Mouse (Mus musculus): ENCODE data around the gene Sema3a. TPM values are rescaled to one million over a fixed set of nuclear protein-coding genes. Genes with fewer than 3 reads are reported as not detected.
A peak's percentile ranks its signal among the peaks of the same experiment; 100 is the strongest.

Sema3a gene
- polyA plus RNA-seq, 1 experiment from 2014 or later = 47.6 TPM

GRCm38 (mm10) chr5:13624754-13625153 is 499.5 kb downstream of the Sema3a start:
- 53% methylated on average over 5 of the region's 5 CpGs for WGBS
- no peak overlapping the region for H3K4me3 ChIP-seq (ENCODE audit: low read depth, low read length)
- peaks cover 5% of the 10 kb centered on the region; the same call in 1 of the 2 replicates for H3K4me1 ChIP-seq (ENCODE audit: insufficient read depth)
- TF ChIP-seq CTCF (IDR thresholded peaks at IDR 0.05; ENCODE audit: low read depth) = no peak
- no peaks in the 10 kb centered on the region for H3K9me3 ChIP-seq (ENCODE audit: low read depth, low read length)
- H3K4me2 ChIP-seq = no peak overlapping the region
- ATAC-seq (ENCODE audit: insufficient read depth) = no peak
- H3K27me3 ChIP-seq (ENCODE audit: insufficient read depth, low read length) = no peaks in the 10 kb centered on the region
- no peak for DNase-seq
- no peak overlapping the region for H3K9ac ChIP-seq
- no peaks in the 10 kb centered on the region for H3K36me3 ChIP-seq (ENCODE audit: insufficient read depth)
- H3K27ac ChIP-seq (ENCODE audit: low read depth) = peak overlapping the region; percentile 46; the same call in 1 of the 2 replicates

DNA sequence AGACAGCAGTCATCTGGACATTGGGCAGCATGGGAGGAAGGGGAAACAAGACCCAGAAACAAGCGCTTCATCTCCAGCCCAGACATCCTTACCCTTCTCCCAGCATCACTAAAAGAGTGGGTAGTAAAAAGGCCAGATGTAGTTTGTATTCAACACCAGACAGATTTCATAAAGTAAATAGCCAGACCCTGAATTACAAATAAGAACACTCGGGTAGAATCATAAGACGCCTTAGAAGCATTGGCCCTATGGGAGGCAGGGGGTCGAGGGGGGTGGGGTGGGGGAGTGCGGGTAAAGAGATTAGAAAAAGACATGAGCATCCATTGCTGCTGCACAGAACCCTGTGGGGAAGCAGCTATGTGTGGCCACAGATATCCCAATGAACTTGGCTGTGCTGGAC is 500.9 kb downstream of the Sema3a start:
- Histone ChIP-seq H3K9me3 (ENCODE audit: low read depth, low read length) (no peaks in the 10 kb centered on the region), H3K27me3 (ENCODE audit: insufficient read depth, low read length) (no peaks in the 10 kb centered on the region), H3K9ac (no peak overlapping the region), H3K4me3 (ENCODE audit: low read depth, low read length) (no peak overlapping the region), H3K27ac (ENCODE audit: low read depth) (peak overlapping the region; percentile 65; the same call in 1 of the 2 replicates), H3K36me3 (ENCODE audit: insufficient read depth) (no peaks in the 10 kb centered on the region), H3K4me2 (no peak overlapping the region), H3K4me1 (ENCODE audit: insufficient read depth) (peaks cover 5% of the 10 kb centered on the region; the same call in 1 of the 2 replicates)
- ATAC-seq (ENCODE audit: insufficient read depth) (peak; percentile 88), DNase-seq (peak; percentile 88)
- 34% methylated on average over 5 of the region's 5 CpGs for WGBS
- TF ChIP-seq CTCF (IDR thresholded peaks at IDR 0.05; ENCODE audit: low read depth) = no peak

DNA sequence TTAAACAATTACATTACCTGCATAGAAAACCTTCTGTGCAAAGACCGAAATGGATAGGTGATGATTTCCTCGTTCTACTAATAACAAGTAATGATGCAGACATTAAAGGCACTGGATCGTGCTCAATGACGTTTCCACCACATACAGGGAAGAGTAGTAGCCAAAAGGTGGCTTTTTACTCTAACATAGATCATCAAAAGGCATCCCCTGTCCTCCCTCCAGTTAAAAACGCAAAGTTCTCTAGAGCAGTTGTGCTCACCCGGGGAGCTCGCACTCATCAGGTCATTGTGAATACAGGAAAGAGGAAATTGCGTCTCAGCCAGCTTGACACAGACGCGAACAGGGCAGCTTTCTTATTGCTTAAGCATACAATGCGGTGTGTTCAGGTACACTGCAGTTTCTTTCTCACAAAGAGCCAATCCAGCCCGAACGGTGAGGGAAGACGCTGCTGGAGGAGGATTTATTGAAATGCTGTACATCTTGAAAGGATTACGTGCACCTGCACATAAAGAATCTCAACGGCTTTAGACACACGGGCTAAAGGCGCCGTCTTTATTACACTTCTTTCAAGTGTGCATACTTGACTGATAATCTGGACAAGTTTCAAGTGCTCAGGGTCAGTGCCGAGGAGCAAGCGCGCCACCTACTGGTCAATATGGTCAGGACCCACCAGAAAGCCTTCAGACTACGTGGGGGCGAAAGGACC is 503.5 kb downstream of the Sema3a start:
- peak; percentile 98 for TF ChIP-seq CTCF (IDR thresholded peaks at IDR 0.05; ENCODE audit: low read depth)
- Histone ChIP-seq H3K27me3 (ENCODE audit: insufficient read depth, low read length) (no peaks in the 10 kb centered on the region), H3K36me3 (ENCODE audit: insufficient read depth) (no peaks in the 10 kb centered on the region), H3K9ac (peak overlapping the region; percentile 27), H3K27ac (ENCODE audit: low read depth) (no peak overlapping the region), H3K4me1 (ENCODE audit: insufficient read depth) (peaks cover 5% of the 10 kb centered on the region; the same call in 1 of the 2 replicates), H3K4me3 (ENCODE audit: low read depth, low read length) (peak overlapping the region; percentile 38), H3K4me2 (peak overlapping the region; percentile 76), H3K9me3 (ENCODE audit: low read depth, low read length) (no peaks in the 10 kb centered on the region)
- 10% methylated on average over 24 of the region's 24 CpGs for WGBS
- ATAC-seq (ENCODE audit: insufficient read depth) (peak; percentile 69), DNase-seq (peak; percentile 97)

GRCm38 (mm10) chr5:13629916-13630315 is 504.7 kb downstream of the Sema3a start:
- ATAC-seq (ENCODE audit: insufficient read depth) = no peak
- H3K27ac ChIP-seq (ENCODE audit: low read depth) = no peak overlapping the region
- 32% methylated on average over 5 of the region's 5 CpGs for WGBS

GRCm38 (mm10) chr5:13630692-13631091 is 505.5 kb downstream of the Sema3a start:
- no peak overlapping the region for H3K9ac ChIP-seq
- H3K4me1 ChIP-seq (ENCODE audit: insufficient read depth) = peaks cover 7% of the 10 kb centered on the region; the same call in 1 of the 2 replicates
- H3K9me3 ChIP-seq (ENCODE audit: low read depth, low read length) = no peaks in the 10 kb centered on the region
- DNase-seq (peak; percentile 79), ATAC-seq (ENCODE audit: insufficient read depth) (no peak)
- TF ChIP-seq CTCF (IDR thresholded peaks at IDR 0.05; ENCODE audit: low read depth) = peak; percentile 39
- no peaks in the 10 kb centered on the region for H3K27me3 ChIP-seq (ENCODE audit: insufficient read depth, low read length)
- H3K4me2 ChIP-seq = no peak overlapping the region
- H3K27ac ChIP-seq (ENCODE audit: low read depth) = no peak overlapping the region
- H3K4me3 ChIP-seq (ENCODE audit: low read depth, low read length) = no peak overlapping the region
- no peaks in the 10 kb centered on the region for H3K36me3 ChIP-seq (ENCODE audit: insufficient read depth)

More at GRCm38 (mm10) chr5:13629916-13630315, 504.7 kb downstream of the Sema3a start:
- DNase-seq = no peak
- no peaks in the 10 kb centered on the region for H3K27me3 ChIP-seq (ENCODE audit: insufficient read depth, low read length)
- H3K4me3 ChIP-seq (ENCODE audit: low read depth, low read length) = no peak overlapping the region
- H3K4me1 ChIP-seq (ENCODE audit: insufficient read depth) = peaks cover 5% of the 10 kb centered on the region; the same call in 1 of the 2 replicates
- no peak overlapping the region for H3K4me2 ChIP-seq
- no peaks in the 10 kb centered on the region for H3K36me3 ChIP-seq (ENCODE audit: insufficient read depth)
- TF ChIP-seq CTCF (IDR thresholded peaks at IDR 0.05; ENCODE audit: low read depth) = no peak
- H3K9ac ChIP-seq = no peak overlapping the region
- H3K9me3 ChIP-seq (ENCODE audit: low read depth, low read length) = no peaks in the 10 kb centered on the region

GRCm38 (mm10) chr5:13636237-13636636 is 511.0 kb downstream of the Sema3a start:
- H3K9me3 ChIP-seq (ENCODE audit: low read depth, low read length) = no peaks in the 10 kb centered on the region
- H3K4me2 ChIP-seq = no peak overlapping the region
- DNase-seq (peak; percentile 20), ATAC-seq (ENCODE audit: insufficient read depth) (peak; percentile 47; the same call in 1 of the 2 replicates)
- WGBS = 51% methylated on average over 3 of the region's 3 CpGs
- H3K27ac ChIP-seq (ENCODE audit: low read depth) = 0 out of 2 replicates have a peak overlapping the region, but pooled peaks have one; percentile 10
- H3K4me3 ChIP-seq (ENCODE audit: low read depth, low read length) = no peak overlapping the region
- no peak overlapping the region for H3K9ac ChIP-seq
- no peaks in the 10 kb centered on the region for H3K36me3 ChIP-seq (ENCODE audit: insufficient read depth)
- 0 out of 2 replicates have a peak, but pooled peaks cover 2% of the 10 kb centered on the region for H3K4me1 ChIP-seq (ENCODE audit: insufficient read depth)
- H3K27me3 ChIP-seq (ENCODE audit: insufficient read depth, low read length) = no peaks in the 10 kb centered on the region
- TF ChIP-seq CTCF (IDR thresholded peaks at IDR 0.05; ENCODE audit: low read depth) = no peak

Measured in lung, embryonic 14.5 days (tissue).